Mouse (Mus musculus): ENCODE measurements around the gene Psmb5.

The Psmb5 gene

DNA sequence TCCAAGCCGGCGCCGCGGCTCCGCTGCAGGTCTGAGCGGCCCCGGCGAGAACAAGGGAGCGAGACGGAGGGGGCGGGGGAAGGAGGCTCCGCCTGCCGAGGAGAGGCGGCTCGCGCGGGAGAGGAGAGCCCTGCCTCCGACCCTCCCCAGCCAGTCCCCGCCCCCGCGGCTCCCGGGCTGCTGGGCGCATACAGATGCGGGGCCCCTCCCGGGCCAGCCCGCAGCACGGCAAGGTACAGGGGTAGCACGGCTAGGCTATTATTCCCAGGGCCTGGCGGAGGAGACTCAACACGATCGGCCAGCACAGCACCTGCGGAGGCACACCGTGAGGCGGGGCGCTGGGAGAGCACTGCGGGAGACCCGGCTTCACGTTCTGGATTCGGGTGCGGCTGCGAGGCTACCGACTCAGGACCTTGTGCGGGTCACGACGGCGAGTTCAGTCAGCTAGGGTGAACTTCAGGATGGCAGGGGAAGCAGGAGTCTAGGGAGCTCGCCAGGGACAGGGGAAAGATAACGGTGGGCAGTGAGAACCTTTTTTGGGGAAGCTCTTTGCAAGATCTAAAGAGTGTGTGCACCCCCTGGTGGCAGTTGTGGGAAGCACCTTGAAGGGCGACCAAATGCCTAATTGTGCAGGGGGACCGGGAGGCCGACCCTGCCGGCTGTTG is 23.6 kb upstream of the Psmb5 start, which contains the start of gene Cdh24:
Gene Cdh24 (minus strand): TSS at position 60 of the 665 bp plus-strand sequence.
- ChIA-PET POLR2A (interaction anchor here (0.6 to 3.6 kb wide), 45 partner anchors 9 to 407 kb away, joined by 3 to 38 read pairs (median 4); partner anchors contain the start of genes Acin1 (in 2 of the 4), Haus4 (in 2 of the 4), Psmb5 (in 2 of the 4) and 1700123O20Rik (in 1 of the 4)), CTCF (interaction anchor here (0.5 to 4.2 kb wide), 57 partner anchors 9 to 1673 kb away, joined by 3 to 77 read pairs (median 4); partner anchors contain the start of genes 1700123O20Rik (in 2 of the 4), Psmb5 (in 2 of the 4), 4931414P19Rik (in 1 of the 4) and Acin1 (in 1 of the 4))

DNA sequence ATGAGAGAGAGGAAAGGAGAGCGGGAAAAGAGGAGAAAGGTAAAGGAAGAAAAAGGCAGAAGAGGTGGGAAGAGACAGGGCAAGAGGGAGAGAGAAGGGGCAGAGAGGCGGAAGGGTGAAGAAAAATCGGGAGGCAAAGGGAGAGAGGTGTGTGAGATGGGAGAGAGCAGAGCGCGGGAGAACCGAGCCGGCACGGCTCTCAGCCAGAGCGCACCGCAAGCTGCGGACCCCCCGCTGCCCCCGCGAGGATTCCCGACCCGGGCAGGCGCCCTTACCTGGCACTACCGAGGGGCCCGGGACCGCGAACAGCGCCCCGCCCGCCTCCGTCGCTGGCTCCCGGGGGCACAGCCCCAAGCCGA is 23.1 kb upstream of the Psmb5 start, which contains the start of gene Gm17606:
Gene Gm17606 (plus strand): TSS at position 7 of the 359 bp plus-strand sequence.
- POLR2A ChIA-PET: interaction anchor here in 3 of 4 experiments (0.6 to 3.6 kb wide), 14 partner anchors 10 to 162 kb away, joined by 3 to 38 read pairs (median 5); partner anchors contain the start of genes Psmb5 (in 2 of the 3), 1700123O20Rik (in 1 of the 3), Acin1 (in 1 of the 3) and Haus4 (in 1 of the 3)
- CTCF ChIA-PET: interaction anchor here in 3 of 4 experiments (0.6 to 4.2 kb wide), 18 partner anchors 8 to 1673 kb away, joined by 3 to 77 read pairs (median 4); partner anchors contain the start of genes 1700123O20Rik (in 1 of the 3) and Haus4 (in 1 of the 3)

DNA sequence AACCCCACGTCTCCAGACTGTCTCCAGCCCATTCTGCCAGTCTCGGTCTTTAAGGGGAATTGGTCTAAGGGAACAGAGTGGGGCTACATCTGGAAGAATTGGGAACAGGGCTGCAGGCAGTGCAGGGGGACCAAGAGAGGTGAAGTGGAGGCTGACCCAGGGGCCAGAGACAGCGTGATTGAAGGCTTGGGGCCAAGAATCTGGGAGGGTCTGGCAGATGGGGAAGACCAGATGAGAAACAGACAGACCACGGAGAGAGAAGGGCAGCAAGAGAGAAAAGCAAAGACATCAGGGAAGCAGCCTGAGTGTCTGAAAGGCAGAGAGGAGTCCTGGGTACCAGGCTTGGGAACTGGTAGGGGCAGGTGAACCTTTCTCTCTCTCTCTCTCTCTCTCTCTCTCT is 22.3 kb upstream of the Psmb5 start:
- ChIA-PET POLR2A (interaction anchor here in 2 of 4 experiments (1.7 to 3.5 kb wide), 5 partner anchors 11 to 67 kb away, joined by 4 to 38 read pairs (median 9); partner anchors contain the start of gene Psmb5 (in 2 of the 2)), CTCF (interaction anchor here in 2 of 4 experiments (0.7 to 4.2 kb wide), 4 partner anchors 12 to 71 kb away, joined by 3 to 77 read pairs (median 3); no protein-coding TSS in a partner anchor)

DNA sequence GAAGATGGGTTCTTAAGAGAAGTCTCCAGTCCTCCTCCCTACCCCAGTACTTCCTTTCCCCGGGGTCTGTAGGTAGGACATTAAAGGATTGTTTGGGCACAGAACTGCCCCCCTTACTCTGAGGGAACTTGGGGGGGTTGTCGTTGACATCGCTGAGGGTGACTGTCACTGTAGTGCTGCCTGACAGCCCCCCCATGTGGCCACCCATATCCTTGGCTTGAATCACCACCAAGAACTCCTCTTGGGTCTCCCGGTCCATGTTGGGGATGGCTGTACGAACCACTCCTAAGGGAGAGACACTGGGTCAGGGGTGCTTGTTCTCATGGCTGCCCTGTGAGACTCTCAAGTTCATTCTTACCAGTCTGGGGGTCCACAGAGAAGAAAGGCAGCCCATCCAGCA is 20.4 kb upstream of the Psmb5 start:
- ChIA-PET CTCF (interaction anchor here (0.6 to 4.8 kb wide), 22 partner anchors 12 to 174 kb away, joined by 3 to 38 read pairs (median 4); partner anchors contain the start of genes Haus4 (in 2 of the 4), 1700123O20Rik (in 1 of the 4), 4931414P19Rik (in 1 of the 4) and Acin1 (in 1 of the 4)), POLR2A (interaction anchor here in 2 of 4 experiments (0.6 to 3.3 kb wide), 15 partner anchors 12 to 289 kb away, joined by 3 to 17 read pairs (median 4); partner anchors contain the start of genes Psmb5 (in 2 of the 2), Haus4 (in 1 of the 2) and Psmb11 (in 1 of the 2))

DNA sequence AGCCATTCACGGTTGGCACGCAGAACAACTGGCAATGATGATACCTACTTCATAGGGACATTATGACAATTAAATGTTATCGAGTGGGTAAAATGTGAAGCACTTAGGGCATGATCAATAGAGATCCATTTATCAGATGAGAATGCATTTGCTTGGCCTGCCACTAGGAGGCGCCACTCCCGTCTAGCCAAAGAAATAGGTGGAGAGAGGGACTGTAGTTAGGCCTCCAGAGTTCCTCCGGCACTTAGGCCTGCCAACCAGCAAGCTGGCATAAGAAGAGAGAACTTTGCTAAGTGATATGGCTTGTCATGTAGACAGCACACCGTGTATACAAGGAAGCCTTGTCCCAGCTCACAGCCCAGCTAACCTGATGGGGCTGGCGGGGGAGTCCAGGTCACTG is 19.1 kb upstream of the Psmb5 start:
- ChIA-PET POLR2A (interaction anchor here in 2 of 4 experiments (0.9 to 3.3 kb wide), 16 partner anchors 10 to 290 kb away, joined by 3 to 17 read pairs (median 4); partner anchors contain the start of genes Psmb5 (in 2 of the 2), 1700123O20Rik (in 1 of the 2), Acin1 (in 1 of the 2) and Haus4 (in 1 of the 2)), CTCF (interaction anchor here (0.6 to 4.8 kb wide), 29 partner anchors 10 to 398 kb away, joined by 3 to 38 read pairs (median 3); partner anchors contain the start of genes Haus4 (in 2 of the 4), Psmb11 (in 2 of the 4), 1700123O20Rik (in 1 of the 4) and Acin1 (in 1 of the 4))

DNA sequence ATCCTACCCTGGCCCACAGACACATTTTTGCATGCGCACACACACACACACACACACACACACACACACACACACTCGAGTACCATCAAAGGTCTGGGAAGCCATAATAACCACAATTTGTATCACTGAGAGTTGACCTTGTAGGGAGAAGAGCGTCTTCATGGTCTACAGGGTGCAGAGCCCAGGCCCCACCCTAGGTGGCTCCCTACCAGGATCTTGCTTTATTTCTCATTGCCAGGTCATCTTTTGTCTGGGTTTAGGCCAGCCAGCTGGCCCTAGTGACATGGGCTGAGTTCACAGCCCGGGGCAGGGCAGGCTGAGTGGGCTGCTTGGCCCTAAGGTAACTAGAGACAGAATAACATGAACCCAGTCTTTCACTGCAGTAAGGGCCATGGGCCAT is 16.4 kb upstream of the Psmb5 start:
- CTCF ChIA-PET: interaction anchor here in 2 of 4 experiments (0.6 to 1.8 kb wide), 9 partner anchors 8 to 488 kb away, joined by 3 to 10 read pairs (median 4); partner anchors contain the start of genes Haus4 (in 1 of the 2) and Psmb5 (in 1 of the 2)
- POLR2A ChIA-PET: interaction anchor here in 2 of 4 experiments (0.9 to 4.8 kb wide), 5 partner anchors 9 to 64 kb away, joined by 3 to 30 read pairs (median 6); partner anchors contain the start of gene Psmb5 (in 1 of the 2)

DNA sequence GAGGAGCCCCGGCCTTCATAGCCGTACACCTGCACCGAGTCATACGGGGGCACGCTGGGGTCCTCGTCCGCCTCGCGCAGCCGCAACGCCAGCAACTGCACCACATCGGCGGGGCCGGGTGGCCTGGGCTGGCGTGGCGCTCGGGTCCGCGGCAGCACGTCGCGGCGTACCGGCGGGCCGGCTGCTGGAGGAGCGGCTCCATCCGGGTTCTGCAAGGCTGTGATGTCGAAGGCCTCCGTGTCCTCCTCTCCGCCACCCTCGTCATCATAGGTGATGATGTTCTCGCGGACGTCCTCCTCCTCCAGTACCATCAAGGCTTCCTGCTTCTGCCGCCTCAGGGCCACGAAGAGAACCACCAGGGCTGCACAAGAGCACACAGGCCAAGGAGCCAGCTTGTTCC is 14.4 kb upstream of the Psmb5 start:
- POLR2A ChIA-PET: interaction anchor here in 3 of 4 experiments (0.5 to 4.8 kb wide), 17 partner anchors 10 to 379 kb away, joined by 3 to 30 read pairs (median 4); partner anchors contain the start of genes Psmb5 (in 3 of the 3), 4931414P19Rik (in 2 of the 3), 1700123O20Rik (in 1 of the 3) and Cdh24 (in 1 of the 3)
- CTCF ChIA-PET: interaction anchor here (0.6 to 3.2 kb wide), 15 partner anchors 9 to 234 kb away, joined by 3 to 14 read pairs (median 3); partner anchors contain the start of genes Cdh24 (in 2 of the 4), Haus4 (in 1 of the 4) and Prmt5 (in 1 of the 4)

DNA sequence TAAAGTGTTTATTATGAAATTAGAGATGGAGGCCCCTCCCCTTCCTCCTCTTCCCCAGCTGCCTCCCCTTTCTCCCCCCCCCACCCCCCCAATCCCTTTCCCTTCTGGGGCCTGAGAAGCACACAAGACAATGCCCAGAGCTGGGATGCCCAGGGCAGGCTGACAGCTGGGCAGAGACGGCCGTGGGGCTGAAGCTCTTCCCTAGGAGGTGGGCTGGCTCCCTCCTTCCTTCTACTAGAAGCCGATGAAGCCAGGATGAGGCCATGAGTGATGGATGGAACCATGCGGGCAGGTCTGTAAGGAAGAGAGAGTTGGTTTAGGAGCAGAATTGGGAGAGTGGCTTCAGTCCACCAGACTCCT is 13.4 kb upstream of the Psmb5 start:
- CTCF ChIA-PET: interaction anchor here in 3 of 4 experiments (0.6 to 3.2 kb wide), 7 partner anchors 20 to 80 kb away, joined by 3 to 14 read pairs (median 4); no protein-coding TSS in a partner anchor

DNA sequence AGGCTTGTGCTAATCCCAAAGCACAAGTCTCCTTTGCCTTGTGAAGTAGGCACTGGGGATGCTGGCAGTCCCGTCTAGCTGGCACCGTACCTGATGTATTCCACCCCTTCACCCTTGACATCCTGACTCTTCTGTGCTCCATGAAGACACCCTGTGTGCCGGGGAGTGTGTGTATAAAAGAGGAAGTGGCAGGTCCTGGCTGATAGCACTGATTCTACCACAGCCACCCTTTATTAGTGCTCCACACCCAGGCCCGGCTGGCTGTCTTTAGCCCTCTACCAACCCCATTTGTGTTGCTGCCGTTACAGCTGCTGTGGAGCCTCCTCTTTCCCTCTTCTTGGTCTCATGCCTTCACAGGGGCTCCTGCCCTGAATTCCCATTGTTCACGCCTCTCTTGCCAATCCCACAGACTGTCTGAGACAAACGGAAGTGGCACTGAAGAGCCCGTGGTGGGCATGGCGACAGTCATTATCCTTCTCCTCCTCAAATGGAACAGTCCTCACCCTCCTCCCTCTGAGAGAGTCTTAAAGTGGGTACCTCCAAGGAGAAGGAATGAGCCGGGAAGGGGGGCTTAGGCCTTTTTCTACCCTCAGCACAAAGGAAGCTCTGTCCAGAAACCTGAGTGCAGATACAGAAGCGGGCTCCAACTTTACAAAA is 12.9 kb upstream of the Psmb5 start:
- ChIA-PET CTCF (interaction anchor here in 3 of 4 experiments (0.6 to 3.2 kb wide), 6 partner anchors 20 to 81 kb away, joined by 3 to 14 read pairs (median 4); no protein-coding TSS in a partner anchor), POLR2A (interaction anchor here in 2 of 4 experiments (0.8 to 4.8 kb wide), 10 partner anchors 9 to 58 kb away, joined by 3 to 30 read pairs (median 4); partner anchors contain the start of genes Psmb5 (in 2 of the 2), 1700123O20Rik (in 1 of the 2), Acin1 (in 1 of the 2) and Cdh24 (in 1 of the 2))

More for the DNA sequence above, 13.4 kb upstream of the Psmb5 start:
- POLR2A ChIA-PET: interaction anchor here in 3 of 4 experiments (0.8 to 4.8 kb wide), 13 partner anchors 9 to 378 kb away, joined by 3 to 30 read pairs (median 4); partner anchors contain the start of genes Psmb5 (in 3 of the 3), 1700123O20Rik (in 1 of the 3), Acin1 (in 1 of the 3) and Cdh24 (in 1 of the 3)

DNA sequence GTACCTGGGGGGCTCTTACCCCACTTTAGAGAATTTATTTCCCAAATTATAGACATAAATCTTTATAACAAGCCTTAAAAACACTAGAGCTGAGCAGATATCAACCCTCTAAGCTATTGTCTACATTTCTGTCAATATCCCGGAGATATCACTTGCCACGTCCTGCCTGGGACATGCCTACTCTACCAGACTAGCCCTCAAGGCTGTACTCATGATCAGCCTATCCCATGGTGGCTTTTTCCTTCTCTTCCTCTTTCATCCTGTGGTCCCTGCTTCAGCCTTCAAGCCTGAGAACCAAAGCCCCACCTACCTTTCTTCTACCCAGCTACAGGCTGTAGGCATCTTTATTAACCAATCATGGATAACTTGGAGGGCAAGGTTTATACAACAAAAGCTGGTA is 12.0 kb upstream of the Psmb5 start:
- POLR2A ChIA-PET: interaction anchor here in 2 of 4 experiments (3.2 to 4.8 kb wide), 3 partner anchors 12 to 13 kb away, joined by 11 to 30 read pairs (median 28); partner anchors contain the start of genes Psmb5 (in 2 of the 2) and Cdh24 (in 1 of the 2)

DNA sequence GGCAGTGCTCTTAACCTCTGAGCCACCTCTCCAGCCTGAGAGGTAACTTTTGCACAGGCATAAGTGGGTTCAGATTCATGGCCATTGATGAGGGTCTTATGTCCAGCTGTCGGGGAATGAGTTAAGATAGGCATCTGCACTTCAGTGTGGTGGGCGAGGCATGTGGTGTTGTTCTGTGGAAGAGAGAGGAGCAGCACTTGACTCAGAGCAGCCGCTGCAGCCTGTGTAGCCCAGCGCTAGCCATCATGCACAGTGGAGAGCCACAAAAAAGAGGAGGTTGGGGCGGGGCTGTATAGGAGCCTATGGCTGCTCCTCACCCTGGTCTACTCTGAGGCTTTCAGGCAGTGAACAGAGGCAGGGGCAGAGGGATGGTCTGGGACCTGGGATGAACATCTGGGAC is 10.3 kb upstream of the Psmb5 start:
- ChIA-PET CTCF (interaction anchor here in 1 of 4 experiments (1.0 kb wide), 1 partner anchor 100 kb away, joined by 3 read pairs; no protein-coding TSS in a partner anchor), POLR2A (no interaction called here)

More for the DNA sequence above, 12.0 kb upstream of the Psmb5 start:
- CTCF ChIA-PET: interaction anchor here in 2 of 4 experiments (0.6 to 1.4 kb wide), 3 partner anchors 21 to 43 kb away, joined by 3 to 4 read pairs (median 4); no protein-coding TSS in a partner anchor

DNA sequence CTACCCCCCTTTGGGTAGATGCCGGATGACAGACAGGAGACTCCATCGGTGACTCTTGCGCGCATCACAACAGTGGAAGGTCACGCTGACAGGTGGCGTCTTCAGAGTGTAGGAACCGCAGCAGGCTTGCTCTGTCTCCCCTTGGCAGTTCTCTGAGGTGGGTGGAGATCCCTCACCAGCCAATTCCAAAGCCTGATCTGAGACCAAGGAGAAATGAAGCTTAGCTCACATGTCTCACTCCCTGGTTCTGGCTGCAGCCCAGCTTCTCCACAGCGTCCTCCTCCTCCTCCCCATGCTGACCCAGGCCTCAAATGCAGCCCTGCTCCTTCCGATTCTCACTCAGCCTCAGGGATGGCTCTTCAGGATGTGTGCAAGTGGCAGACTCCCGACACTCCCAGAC is 7.2 kb upstream of the Psmb5 start:
- ChIA-PET POLR2A (interaction anchor here in 3 of 4 experiments (0.6 to 67.6 kb wide), 13 partner anchors 8 to 109 kb away, joined by 3 to 2028 read pairs (median 4); partner anchors contain the start of genes 1700123O20Rik (in 1 of the 3), 4931414P19Rik (in 1 of the 3), Acin1 (in 1 of the 3) and Ajuba (in 1 of the 3)), CTCF (interaction anchor here in 2 of 4 experiments (1.1 to 2.7 kb wide), 5 partner anchors 10 to 71 kb away, joined by 3 to 10 read pairs (median 5); partner anchors contain the start of genes Cdh24 (in 1 of the 2), Gm17606 (in 1 of the 2) and Haus4 (in 1 of the 2))

DNA sequence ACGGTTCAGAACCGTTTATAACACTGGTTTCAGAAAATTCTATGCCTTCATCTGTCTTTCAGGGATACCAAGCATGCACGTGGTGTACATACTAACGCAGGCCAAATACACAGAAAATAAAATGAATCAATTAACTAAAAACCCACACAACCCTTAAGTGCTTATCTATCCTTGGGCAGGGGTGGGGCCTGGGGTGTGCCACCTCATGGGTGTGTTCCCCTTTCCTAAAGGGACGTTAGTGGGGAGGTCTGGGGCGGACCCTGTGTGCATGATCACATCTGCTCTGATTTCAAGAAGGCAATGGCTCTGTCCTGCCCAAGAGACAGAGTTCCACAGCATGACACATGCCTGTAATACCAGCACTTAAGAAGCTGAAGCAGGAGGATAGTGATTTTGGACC is 5.5 kb upstream of the Psmb5 start:
- ChIA-PET POLR2A (interaction anchor here in 2 of 4 experiments (1.5 to 67.6 kb wide), 4 partner anchors 12 to 63 kb away, joined by 3 to 2028 read pairs (median 7); partner anchors contain the start of genes 1700123O20Rik (in 1 of the 2), 4931414P19Rik (in 1 of the 2), Acin1 (in 1 of the 2) and Ajuba (in 1 of the 2)), CTCF (interaction anchor here in 3 of 4 experiments (0.6 to 1.0 kb wide), 3 partner anchors 13 to 98 kb away, joined by 3 to 4 read pairs (median 3); partner anchors contain the start of gene 4931414P19Rik (in 1 of the 3))

DNA sequence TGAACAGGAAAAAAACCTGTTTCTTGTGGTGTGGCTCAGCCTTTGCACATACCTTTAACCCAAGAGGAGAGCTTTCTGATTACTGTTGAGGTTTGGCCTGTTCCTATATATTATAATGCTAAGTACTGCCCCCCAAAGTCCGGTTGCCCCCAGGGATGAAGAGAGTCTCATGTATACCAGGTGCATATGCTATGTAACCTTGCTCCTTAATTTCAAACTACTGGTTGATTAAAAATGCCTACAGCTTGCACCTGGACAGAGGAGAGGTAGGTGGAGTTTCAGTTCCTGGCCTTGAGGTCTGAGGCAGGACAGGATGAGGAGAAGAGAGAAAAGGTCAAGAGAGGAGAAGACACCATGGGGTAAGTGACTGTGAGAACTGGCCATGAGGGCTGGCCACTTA is 3.3 kb upstream of the Psmb5 start, which contains the start of gene Psmb11:
Gene Psmb11 (plus strand): TSS at position 301 of the 400 bp plus-strand sequence.
- CTCF ChIA-PET: interaction anchor here in 3 of 4 experiments (0.8 to 1.3 kb wide), 3 partner anchors 16 to 20 kb away, joined by 3 to 6 read pairs (median 3); partner anchors contain the start of gene Cdh24 (in 1 of the 3)
- POLR2A ChIA-PET: interaction anchor here in 2 of 4 experiments (1.1 to 67.6 kb wide), 12 partner anchors 8 to 65 kb away, joined by 3 to 2028 read pairs (median 6); partner anchors contain the start of genes 4931414P19Rik (in 2 of the 2), 1700123O20Rik (in 1 of the 2), Acin1 (in 1 of the 2) and Ajuba (in 1 of the 2)

DNA sequence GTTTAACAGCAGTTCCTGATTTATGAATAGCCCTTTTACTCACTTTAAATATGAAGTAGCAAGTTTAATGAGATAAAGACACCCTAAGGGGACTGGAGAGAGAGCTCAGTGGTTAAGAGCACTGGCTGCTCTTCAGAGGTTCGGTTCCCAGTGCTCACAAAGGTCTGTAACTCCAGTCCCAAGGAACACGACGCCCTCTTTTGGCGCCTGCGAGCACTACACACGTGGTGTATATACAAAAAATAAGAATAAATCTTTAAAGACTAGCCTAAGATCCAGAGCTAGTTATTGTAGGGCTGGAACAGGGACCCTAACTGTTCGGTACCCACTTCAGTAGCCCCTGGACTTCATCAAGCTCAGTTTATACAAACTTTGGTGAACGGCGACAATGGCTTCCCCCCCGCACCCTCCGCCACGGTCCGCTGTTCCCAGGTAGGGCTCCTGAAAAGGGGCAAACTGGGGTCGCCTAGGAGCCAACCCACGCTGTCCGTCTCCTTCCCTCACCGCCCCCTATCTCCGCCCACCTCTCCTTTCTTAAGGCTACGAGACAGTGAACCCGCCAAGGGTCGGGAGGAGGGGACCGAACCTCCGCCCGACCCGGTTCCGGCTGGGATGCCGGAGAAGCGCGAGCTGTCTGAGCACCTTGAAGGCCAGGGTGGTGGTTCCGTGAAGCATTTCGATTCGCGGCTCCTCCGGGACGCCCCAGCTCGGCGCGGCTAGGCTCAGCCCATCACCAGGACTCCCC is 498 bp downstream of the Psmb5 start:
- ChIA-PET CTCF (interaction anchor here in 3 of 4 experiments (0.6 to 2.7 kb wide), 23 partner anchors 9 to 184 kb away, joined by 3 to 11 read pairs (median 4); partner anchors contain the start of genes 4931414P19Rik (in 1 of the 3) and Cdh24 (in 1 of the 3)), POLR2A (interaction anchor here (0.6 to 67.6 kb wide), 55 partner anchors 8 to 443 kb away, joined by 3 to 2028 read pairs (median 4); partner anchors contain the start of genes 1700123O20Rik (in 3 of the 4), 4931414P19Rik (in 3 of the 4), Acin1 (in 3 of the 4) and Ajuba (in 2 of the 4))
